Mouse (Mus musculus) heart, postnatal 10 days (tissue): ENCODE data around the gene Dnal1. TPM values are rescaled to one million over a fixed set of nuclear protein-coding genes. Genes with fewer than 3 reads are reported as not detected.
"Not testable (repeated sequence)": the region's sequence is repeated elsewhere in the genome, so short reads cannot be mapped to it uniquely, and the experiment has no call there.

Experiments
- DNase-seq, 2 experiments: peaks; one replicate each; pipeline ENCODE4 v3.0.0; 2021
- intact Hi-C: fragments of 180-260 bp; cut with DNase I; formaldehyde crosslinking; loops from one replicate; pipeline ENCODE4 v1.15.1; 2025
- total RNA-seq, 2 experiments: library from RNA; stranded (reverse); gene quantifications; 2 replicates each; pipeline ENCODE4 v1.2.3; 2021

Gene Dnal1
- total RNA-seq, result 10 to 100 TPM; 10.3 to 10.6 TPM

DNA sequence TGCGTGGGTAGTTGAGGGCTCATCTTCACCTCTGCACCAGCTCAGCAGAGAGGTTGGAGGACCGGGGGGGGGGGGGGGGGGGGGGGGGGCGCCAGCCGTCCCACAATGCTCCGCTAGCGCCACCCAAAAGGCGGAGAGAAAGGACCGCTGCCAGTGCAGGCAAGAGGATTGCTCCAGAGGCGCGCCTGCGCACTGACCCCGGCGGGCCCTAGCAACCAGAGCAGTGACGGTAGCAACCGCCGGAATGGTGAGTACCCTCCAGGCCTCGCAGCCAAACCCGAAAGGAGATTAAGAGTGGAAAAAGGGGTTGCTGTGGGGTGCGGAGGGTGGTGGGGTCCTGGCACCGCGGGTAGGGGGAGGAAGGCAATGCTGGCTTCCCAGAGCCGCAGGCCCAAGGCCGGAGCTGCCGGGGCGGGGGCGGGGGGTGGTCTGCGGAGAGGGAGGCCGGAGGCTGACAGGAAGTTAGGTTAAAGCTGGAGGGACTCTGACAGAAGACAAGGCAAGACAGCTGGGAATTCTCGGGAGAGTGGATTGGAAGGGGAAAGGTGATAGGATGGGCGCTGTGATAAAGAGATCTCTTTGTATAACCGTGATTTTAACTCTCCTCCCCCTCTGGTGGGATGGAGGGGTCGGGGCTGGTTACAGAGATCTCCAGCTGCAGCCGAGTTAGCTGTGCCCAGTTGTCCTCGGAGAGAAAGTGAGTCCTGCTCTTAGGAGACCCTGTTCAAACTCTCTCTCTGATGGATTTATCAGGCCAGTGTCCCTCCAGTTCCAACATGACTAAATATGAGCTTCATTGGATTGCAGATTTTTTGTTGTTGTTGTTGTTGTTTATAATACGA, at the start of gene Dnal1:
Dnal1 (plus strand) TSS at position 214 of the 842 bp plus-strand sequence.
- intact Hi-C loops, result no loop called here
- DNase-seq, result peak; percentile 91 to 92

DNA sequence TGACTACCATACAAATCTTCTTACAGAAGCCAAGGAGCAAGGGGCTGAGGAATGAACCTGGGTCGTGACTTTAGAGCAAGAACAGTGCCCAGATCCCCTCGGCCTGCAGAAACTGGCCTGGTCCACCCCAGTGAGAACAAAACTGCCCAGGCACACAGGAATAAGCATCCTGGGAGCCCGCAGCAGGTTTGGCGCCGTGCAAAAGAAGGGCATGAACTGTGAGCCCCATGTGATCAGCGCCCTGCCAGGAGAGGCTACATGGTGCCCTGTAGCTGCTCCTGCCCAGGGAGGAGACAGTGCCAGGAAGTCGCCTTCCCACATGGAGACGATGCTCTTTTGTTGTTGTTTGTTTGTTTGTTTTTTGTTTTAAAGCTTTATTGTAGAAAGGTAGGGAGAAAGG, 49.5 kb upstream of the Dnal1 start:
- DNase-seq, result peak in 1 of 2 experiments; percentile 11
- intact Hi-C loops, result loop anchor here (5.0 kb wide), 1 partner anchor 352 kb away; no protein-coding TSS in a partner anchor

DNA sequence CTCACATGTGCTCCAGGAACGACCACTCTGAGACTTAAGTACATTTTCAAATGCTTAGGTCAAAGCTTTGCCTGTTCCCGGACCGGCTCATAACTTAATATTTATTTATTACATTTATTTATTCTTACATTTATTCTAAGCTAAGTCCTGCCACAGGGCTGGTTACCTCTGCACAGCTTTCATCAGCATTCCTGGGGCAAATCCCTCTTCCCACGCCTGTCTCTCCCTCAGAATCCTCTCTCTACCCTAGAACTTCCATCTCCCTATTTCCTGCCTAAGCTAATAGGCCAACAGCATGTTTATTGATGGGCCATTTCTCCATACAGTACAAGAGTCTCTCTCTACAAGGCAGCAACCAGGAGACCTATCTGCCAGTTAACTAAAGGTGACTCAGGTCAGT, 46.4 kb upstream of the Dnal1 start:
- intact Hi-C loops, result no loop called here

DNA sequence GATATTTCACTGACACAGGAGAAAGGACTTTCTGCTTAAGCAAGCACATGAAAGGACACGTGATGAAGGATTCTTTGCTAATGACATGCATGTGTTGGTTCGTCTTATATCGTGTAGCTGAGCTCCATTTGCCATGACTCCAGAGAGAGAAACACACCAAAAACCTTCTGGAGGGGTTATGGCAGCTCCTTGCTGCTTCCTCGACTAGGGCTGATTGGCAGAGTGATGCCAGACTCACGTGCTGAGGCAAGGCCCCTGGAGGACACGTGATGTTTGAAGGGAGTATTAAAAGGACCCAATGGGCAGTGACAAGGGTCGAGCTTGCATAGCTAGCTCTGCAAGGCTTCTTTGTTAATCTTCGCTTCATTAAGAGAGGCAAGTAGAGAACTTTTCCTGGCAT, 45.9 kb upstream of the Dnal1 start:
- no peak for DNase-seq
- intact Hi-C loops, result no loop called here

More for the DNA sequence above, 46.4 kb upstream of the Dnal1 start:
- DNase-seq, result no peak

DNA sequence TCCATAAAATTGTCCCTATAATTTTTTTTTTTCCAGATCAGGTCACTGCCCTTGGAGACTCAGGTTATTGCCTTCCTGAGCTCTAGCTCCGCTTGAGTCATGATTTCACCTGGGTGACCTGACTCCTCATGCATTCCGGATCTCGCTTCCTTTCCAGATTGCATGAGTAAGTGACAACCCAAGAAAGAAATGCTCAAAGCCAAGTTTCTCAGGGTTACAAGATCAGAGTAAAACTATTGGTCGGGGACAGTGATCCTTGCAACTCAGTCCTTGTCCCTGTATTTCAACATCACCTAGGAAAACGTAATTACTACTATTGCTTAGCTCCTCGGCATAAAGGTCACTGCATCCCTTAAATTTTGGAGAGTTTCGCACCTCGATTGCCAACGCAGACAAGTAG, 45.2 kb upstream of the Dnal1 start, which contains the start of gene Acot5:
Acot5 (plus strand) TSS at position 340 of the 400 bp plus-strand sequence.
- no peak for DNase-seq
- intact Hi-C loops, result no loop called here

DNA sequence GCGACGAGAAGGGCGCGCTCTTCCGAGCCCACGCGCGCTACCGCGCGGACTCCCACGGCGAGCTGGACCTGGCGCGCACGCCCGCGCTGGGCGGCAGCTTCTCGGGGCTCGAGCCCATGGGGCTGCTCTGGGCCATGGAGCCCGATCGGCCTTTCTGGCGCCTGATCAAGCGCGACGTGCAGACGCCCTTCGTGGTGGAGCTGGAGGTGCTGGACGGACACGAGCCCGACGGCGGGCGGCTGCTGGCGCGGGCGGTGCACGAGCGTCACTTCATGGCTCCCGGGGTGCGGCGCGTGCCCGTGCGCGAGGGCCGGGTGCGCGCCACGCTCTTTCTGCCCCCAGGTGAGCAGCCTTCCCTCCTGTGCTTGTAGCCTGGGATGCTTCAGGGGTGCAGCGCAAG, 44.6 kb upstream of the Dnal1 start:
- intact Hi-C loops, result not testable (repeated sequence)
- DNase-seq, result peak; percentile 41 to 57

DNA sequence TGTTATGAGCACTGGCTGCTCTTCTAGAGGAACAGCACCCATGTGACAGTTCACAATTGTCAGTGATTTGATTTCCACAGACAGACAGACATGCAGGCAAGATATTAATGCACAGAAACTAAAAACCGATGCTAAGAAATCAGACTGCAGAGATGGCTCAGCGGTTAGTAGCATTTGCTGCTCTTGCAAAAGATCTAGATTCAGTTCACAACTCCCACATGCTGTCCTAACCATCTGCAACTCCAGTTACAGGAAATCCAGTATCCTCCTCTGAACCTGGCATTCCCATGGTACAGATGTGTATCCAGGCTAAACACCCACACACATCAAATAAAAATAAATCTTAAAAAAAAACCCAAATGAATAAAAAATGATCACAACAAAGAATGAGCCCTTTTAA, 42.5 kb upstream of the Dnal1 start:
- intact Hi-C loops, result no loop called here

DNA sequence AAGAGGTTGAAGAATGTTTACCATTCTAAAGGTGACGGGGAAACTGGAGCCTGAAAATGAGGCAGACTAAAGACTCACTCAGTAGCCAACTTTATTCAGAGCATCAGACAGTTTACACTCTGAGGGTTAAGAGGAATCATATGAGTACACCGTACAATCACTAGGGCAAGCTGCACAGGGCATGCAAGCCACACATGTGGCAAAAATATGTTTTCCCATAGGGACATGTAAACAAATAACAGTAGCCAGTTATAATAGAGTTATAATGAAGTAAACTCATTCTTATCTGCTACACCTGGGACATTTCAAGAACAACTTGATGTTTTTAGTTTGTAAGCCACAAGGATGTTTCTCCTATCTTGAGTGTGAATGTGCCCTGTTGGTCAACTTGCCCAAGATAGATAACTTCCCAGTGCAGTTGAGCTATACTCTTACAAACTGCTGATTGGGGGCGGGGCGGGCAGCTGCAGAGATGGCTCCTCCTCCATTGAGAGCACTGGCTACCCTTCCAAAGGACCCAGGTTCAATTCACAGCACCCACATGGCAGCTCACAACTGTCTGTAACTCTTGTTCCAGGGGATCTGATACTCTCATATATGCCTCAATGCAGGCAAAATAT, 36.7 kb upstream of the Dnal1 start:
- intact Hi-C loops, result no loop called here
- no peak for DNase-seq

More for the DNA sequence above, 42.5 kb upstream of the Dnal1 start:
- no peak for DNase-seq

DNA sequence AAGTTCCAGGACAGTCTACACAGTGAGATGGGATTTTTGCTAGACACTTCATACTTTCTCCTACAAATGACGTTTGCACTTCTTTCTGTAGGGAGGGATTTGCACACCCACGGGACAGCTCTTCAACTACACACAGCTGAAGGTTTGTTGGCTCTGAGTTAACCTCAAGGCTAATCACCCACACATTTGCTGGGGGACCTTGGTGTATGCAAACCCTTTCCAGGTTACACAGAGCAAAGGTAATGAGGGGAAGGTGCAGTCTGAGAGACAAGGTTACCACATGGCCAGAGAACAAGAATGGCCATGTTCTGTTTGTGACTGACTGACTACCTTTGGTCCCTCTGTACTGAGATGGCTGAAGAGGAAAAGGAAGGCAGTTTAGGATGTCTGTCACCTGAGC, 30.3 kb upstream of the Dnal1 start:
- intact Hi-C loops, result no loop called here
- DNase-seq, result no peak

DNA sequence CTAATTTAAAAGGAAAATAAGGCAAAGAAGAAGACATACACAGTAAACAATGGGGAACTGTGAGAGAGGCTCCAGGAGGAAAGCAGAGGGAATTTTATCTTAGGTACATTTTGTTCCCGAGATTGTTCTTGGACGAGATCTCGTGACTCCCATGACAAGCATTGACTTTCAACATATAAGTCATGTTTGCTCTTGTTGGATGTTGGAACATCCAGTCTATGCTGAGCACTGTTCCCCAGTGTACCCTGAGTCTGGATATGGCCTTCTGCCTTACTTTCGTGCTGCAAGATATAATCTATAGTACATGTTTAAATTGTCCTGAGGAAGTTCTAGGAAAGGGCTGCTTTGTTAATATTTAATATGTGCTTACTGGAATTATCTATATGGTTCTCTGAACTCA, 29.6 kb upstream of the Dnal1 start:
- no peak for DNase-seq
- intact Hi-C loops, result no loop called here

DNA sequence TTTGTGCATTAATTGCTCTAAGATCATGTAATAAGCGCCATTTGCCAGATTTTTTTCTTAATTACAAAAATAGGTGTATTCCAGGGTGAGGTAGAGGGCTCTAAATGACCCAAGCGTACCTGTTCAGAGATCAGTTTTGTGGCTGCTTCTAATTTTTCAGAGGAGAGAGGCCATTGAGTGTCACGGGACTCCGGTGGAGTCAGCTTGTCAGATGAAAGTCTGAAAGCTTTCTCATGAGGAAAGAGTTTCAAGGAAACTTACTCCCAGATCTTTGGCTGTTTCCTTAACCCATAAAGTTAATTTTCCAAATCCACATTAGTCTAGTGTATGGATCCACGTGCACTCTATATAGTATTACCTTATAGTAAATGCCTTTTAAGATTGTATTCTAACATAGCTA, 19.5 kb upstream of the Dnal1 start:
- intact Hi-C loops, DNase-seq: not testable (repeated sequence)

DNA sequence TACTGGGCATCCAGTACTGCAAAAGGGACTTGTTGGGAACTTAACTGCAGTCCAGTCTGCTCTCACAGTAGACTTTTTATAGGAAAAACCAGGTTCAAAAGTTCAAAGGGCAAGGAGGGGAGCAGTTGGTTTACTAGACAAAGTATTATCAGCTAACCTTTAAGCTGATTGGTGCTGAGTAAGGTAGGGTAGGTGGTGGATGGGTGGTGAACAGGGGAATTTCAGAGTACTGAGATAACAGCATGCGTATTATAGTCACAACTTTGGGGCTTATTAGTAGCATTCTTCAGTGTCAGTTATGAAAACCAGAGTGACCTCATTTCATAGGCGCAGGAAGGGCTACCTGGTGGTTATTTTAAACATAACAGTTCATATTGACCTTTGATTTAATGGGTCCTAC, 14.6 kb upstream of the Dnal1 start:
- intact Hi-C loops, result no loop called here
- no peak for DNase-seq

DNA sequence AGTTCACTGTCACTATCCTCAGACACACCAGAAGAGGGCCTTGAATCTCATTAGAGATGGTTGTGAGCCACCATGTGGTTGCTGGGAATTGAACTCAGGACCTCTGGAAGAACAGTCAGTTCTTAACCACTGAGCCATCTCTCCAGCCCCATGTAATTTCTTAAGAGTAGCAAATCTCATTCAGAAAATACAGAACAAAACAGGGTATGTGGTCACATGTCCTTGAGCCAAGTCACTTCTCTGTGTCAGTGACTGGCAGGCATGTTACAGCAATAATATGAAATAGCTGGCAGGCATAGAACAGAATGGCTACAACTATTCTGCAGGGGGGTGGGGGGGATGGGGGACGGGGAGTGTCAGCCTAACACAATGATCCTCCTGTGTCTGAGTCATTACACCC, 14.1 kb upstream of the Dnal1 start:
- intact Hi-C loops, result no loop called here
- no peak for DNase-seq

DNA sequence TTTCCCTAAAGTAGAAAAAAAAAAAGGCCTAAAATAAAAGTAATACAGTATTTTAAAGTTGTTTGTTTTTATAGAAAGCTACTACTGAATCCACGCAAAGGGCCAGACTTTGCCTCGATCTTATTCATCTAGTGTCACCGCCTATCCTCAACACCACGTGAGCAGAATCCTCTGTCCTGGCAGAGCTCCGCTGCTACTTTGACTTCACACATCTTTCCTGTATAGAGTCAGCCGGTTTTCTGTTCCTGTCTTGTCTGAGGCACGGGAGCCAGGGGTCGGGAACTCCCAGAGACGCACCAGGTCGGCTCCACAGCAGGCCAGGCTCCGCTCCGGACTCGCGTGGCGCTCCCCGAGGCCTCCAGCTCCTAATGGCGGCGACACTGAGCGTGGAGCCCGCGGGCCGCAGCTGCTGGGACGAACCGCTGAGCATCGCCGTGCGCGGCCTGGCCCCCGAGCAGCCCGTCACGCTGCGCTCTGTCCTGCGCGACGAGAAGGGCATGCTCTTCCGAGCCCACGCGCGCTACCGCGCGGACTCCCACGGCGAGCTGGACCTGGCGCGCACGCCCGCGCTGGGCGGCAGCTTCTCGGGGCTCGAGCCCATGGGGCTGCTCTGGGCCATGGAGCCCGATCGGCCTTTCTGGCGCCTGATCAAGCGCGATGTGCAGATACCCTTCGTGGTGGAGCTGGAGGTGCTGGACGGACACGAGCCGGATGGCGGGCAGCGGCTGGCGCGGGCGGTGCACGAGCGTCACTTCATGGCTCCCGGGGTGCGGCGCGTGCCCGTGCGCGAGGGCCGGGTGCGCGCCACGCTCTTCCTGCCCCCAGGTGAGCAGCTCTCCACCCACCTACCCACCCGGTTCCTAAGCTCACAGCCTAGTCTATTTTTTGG, 13.3 kb upstream of the Dnal1 start, which contains the start of gene Acot6:
Acot6 (plus strand) TSS at position 51 of the 889 bp plus-strand sequence.
- DNase-seq, result peak; percentile 56 to 59
- intact Hi-C loops, result not testable (repeated sequence)

DNA sequence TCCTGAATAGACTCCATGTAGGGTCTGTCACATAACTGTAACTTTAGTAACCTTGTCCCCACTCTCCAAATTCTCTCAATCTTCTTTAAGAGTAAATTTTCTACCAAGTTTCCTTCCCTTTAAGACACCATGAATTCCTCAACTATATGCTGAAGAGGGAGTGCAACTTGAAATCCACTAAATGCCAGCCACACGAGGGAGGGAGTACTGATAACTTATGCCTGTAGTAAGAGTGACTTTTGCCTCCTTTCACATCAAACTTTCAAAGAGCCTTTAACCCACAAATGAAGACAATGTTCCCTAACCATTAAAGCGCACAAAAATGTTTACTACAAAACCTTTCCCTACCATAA, 12.7 kb upstream of the Dnal1 start:
- intact Hi-C loops, result no loop called here

DNA sequence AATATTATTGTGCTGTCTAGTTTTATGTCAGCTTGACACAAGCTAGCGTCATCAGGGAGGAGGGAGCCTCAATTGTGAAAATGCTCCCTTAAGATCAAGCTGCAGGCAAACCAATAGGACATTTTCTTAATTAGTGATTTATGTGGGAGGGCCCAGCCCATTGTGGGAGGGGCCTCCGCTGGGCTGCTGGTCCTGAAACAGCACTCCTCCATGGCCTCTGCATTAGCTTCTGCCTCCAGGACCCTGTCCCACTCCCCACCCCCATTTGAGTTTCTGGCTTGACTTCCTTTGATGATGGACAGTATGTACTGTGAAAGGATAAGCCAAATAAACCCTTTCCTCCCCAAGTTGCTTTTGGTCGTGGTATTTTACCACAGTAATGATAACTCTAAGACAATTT, 7.2 kb upstream of the Dnal1 start:
- intact Hi-C loops, result no loop called here
- no peak for DNase-seq

More for the DNA sequence above, 12.7 kb upstream of the Dnal1 start:
- no peak for DNase-seq

DNA sequence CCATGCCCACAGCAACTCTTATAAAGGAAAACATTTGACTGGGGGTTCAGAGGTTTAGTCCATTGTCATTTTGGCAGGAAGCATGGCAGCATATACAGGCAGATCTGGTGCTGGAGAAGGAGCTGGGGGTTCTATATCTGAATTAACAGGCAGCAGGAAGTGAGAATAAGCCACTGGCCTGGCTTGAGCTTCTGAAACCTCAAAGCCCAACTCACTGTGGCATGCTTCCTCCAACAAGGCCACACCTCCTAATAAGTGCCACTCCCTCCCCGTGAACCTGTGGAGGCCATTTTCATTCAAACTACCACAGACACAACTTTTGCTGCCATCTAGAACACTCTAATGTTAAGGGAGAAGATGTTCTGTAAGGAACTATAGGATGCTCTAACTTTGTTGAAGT, 6.5 kb upstream of the Dnal1 start:
- intact Hi-C loops, result no loop called here
- DNase-seq, result no peak

DNA sequence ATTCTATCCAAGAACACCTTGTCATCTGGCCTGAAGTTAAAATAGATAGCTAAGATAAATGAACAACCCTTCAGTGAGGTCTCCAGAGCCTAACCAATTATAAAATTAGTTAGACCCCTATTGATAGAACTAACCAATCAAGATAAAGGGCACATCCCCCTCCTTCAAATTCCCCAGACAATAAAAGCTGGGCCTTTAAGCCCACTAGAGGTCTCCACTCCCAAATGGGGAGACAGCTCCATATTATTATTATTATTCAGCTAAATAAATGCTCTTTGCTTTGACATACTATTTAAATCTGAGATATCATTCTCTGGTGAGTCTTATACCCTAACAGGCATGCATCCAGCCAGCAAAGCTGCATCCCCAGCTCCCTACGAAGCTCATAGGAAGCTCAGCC, 4.2 kb upstream of the Dnal1 start:
- no peak for DNase-seq
- intact Hi-C loops, result no loop called here

DNA sequence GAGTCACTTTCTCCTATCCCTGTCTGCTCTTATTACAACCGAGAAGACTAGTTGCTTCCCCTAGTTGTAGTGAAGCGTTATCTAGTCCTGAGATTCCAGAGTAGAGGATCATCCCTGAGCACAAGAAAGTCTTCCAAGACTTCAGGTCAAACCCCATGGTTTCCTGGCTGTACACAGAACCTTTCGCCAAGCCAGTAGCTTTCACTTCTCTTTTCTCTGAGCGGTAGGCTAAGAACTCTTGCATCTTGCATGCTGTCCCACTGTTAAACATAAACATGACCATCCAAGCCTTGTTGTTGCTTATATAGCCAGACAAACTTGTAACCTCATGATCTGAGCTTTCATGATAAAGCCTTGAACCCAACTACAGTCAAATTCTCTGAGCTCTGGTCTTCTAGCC, 3.4 kb upstream of the Dnal1 start:
- DNase-seq, result no peak
- intact Hi-C loops, result no loop called here

DNA sequence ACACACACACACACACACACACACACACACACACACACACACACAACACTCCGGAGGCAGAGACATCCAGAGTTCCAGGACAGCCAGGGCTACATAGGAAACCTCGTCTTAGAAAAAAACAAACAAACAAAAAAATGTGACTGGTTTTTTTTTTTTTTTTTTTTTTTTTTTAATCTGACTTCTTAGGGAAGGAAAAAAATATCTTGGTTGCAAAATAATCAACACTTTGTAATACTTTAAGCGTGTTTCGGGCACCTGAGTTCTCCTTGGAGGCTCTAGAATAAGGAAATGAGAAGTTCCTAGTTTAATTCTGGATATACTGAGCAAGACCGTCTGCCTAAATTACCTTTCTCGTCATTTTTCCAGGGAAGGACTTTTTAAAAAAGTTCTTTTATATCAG, 490 bp upstream of the Dnal1 start:
- intact Hi-C loops, result no loop called here
- DNase-seq, result no peak

DNA sequence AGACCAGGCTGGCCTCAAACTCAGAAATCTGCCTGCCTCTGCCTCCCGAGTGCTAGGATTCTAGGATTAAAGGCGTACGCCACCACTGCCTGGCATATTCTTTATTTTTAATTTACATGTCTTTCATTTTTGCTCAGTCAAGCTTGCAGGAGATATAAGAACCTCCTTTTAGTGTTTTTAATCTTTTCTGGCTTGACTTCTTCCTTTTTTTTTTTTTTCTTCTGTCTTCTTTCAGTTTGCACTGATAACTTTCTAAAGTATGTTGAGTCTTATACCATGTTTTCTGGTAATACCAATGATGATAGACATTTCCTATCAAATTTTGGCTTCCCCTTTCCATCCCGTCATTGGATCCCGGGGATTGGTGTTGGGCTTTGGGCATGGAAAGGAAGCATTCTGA, 5.4 kb downstream of the Dnal1 start:
- intact Hi-C loops, result no loop called here
- no peak for DNase-seq
